In the genomic region with DNA sequence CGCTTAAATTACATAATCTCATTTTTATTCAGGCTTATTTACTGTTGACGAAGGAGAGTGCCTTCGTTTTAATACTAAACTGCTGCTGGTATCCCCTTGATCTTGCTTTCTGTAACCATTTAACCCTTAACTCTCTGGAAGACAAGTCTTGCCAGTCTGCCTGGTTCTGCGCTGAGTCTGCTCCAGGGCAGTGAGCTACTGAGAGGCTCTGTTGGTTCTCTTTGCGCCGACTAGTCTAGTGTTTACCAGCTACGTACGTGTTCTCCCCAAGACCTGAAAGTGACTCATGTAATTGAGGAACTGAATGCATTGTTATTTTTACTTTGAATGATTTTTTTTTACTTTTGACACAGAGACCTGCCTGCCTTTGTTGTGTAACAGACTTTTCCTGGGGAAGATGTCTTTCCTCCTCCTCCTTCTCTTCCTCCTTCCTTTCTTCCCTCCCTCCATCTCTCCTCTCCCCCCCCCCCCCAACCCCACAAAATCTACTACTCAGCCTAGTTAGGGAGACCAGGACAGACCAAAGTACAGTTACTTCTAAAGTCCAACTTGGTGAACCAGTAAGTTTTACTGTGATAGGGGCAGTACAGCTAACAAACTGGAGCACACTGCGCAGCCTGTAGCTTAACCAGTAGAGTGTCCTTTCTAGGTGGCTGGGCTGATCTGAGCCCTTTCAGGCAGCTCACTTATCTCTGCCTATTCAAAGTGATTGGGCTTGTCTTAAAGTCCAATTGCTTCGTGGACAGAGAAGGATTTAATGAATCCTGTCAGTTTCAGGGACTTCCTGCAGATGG, we compare ENCODE assay signal across 16 mouse cellular contexts. TPM values are rescaled to one million over a fixed set of nuclear protein-coding genes. Genes with fewer than 3 reads are reported as not detected.
A peak's percentile ranks its signal among the peaks of the same experiment; 100 is the strongest.
DNase-seq lines count a peak whose midpoint lies in the region; ATAC-seq and TF ChIP-seq lines count a peak whose summit lies in the region.
"Had no signal": no experiment of that assay in that cellular context is flagged by ENCODE, and none has a peak within 500 bp of the region (broad histone marks: within the 10 kb centered on the region; RNA-seq: fewer than 3 reads in every experiment).

No protein-coding gene starts in this region.

- WGBS in intestine, postnatal 0 days, result 65% methylated on average over 10 of the region's 10 CpGs
- WGBS in intestine, embryonic 16.5 days, result 71% methylated on average over 10 of the region's 10 CpGs
- whole genome bisulfite sequencing in kidney, embryonic 16.5 days, result 56% methylated on average over 10 of the region's 10 CpGs

- no peak overlapping the region for H3K4me2 ChIP-seq in intestine, postnatal 0 days (replicated peaks; ENCODE audit: low read depth)
- H3K4me2 ChIP-seq in intestine, embryonic 16.5 days (ENCODE audit: low read depth, low read length), result no peak overlapping the region
- no peak overlapping the region for H3K4me2 ChIP-seq in kidney, embryonic 16.5 days (replicated peaks; ENCODE audit: low read depth, low read length)
- H3K4me2 ChIP-seq: liver, embryonic 15.5 days; midbrain, embryonic 11.5 days had no signal

- H3K27me3 ChIP-seq in intestine, postnatal 0 days (replicated peaks; ENCODE audit: control insufficient read depth, insufficient read depth, low read length), result no peaks in the 10 kb centered on the region
- H3K27me3 ChIP-seq in intestine, embryonic 16.5 days (replicated peaks; ENCODE audit: control insufficient read depth, insufficient read depth, low read length), result no peaks in the 10 kb centered on the region
- no peaks in the 10 kb centered on the region for H3K27me3 ChIP-seq in kidney, embryonic 16.5 days (ENCODE audit: insufficient read depth, low read length)
- H3K27me3 ChIP-seq in splenic B cell, adult 2 months (ENCODE audit: control insufficient read depth, insufficient read depth, low read length, poor library complexity, severe bottlenecking), result no peaks in the 10 kb centered on the region; the same call in 1 of the 2 replicates
- H3K27me3 ChIP-seq: liver, embryonic 15.5 days had no signal

- no peak for TF ChIP-seq CTCF in intestine, postnatal 0 days (IDR thresholded peaks at IDR 0.05; ENCODE audit: low read depth)

- H3K9me3 ChIP-seq in intestine, postnatal 0 days (ENCODE audit: control insufficient read depth), result no peaks in the 10 kb centered on the region
- H3K9me3 ChIP-seq in intestine, embryonic 16.5 days (ENCODE audit: control insufficient read depth, low read length), result no peaks in the 10 kb centered on the region
- H3K9me3 ChIP-seq in kidney, embryonic 16.5 days (ENCODE audit: low read length), result no peaks in the 10 kb centered on the region
- H3K9me3 ChIP-seq: G1E; liver, embryonic 15.5 days had no signal

- H3K4me1 ChIP-seq in intestine, postnatal 0 days (replicated peaks; ENCODE audit: control insufficient read depth, insufficient read depth, low read length), result peaks cover 6% of the 10 kb centered on the region; the same call in 1 of the 2 replicates
- H3K4me1 ChIP-seq in intestine, embryonic 16.5 days (ENCODE audit: control insufficient read depth, insufficient read depth, low read length), result peaks cover 28% of the 10 kb centered on the region
- H3K4me1 ChIP-seq in kidney, embryonic 16.5 days (ENCODE audit: insufficient read depth, low read length), result peaks cover 32% of the 10 kb centered on the region

- no peaks in the 10 kb centered on the region for H3K36me3 ChIP-seq in intestine, postnatal 0 days (ENCODE audit: control insufficient read depth, insufficient read depth)
- no peaks in the 10 kb centered on the region for H3K36me3 ChIP-seq in intestine, embryonic 16.5 days (ENCODE audit: control insufficient read depth, insufficient read depth, low read length)
- H3K36me3 ChIP-seq in kidney, embryonic 16.5 days (ENCODE audit: insufficient read depth, low read length), result no peaks in the 10 kb centered on the region
- no peaks in the 10 kb centered on the region for H3K36me3 ChIP-seq in splenic B cell, adult 2 months (ENCODE audit: control insufficient read depth, insufficient read depth, low read length, poor library complexity, severe bottlenecking)
- H3K36me3 ChIP-seq: liver, embryonic 15.5 days had no signal

- intact Hi-C loops in gastrocnemius, postnatal 36 days (cut with DNase I), result no loop called here

- peak; percentile 60 for DNase-seq in lung, postnatal 25 days (ENCODE audit: low spot score)
- DNase-seq in lung, postnatal 10 days, result no peak
- peak; percentile 78 for DNase-seq in splenic B cell, adult 2 months (ENCODE audit: low read depth, low spot score)
- DNase-seq in ovary, postnatal 14 days (ENCODE audit: low spot score), result no peak
- no peak for DNase-seq in gastrocnemius, postnatal 36 days
- DNase-seq: layer of hippocampus, postnatal 36 days; left cerebral cortex, postnatal 4 days; right cerebral cortex, postnatal 25 days had no signal

- no peak overlapping the region for H3K27ac ChIP-seq in intestine, postnatal 0 days (ENCODE audit: low read depth, low read length)
- no peak overlapping the region; the same call in 1 of the 2 replicates for H3K27ac ChIP-seq in intestine, embryonic 16.5 days (ENCODE audit: low read length)
- 0 out of 2 replicates have a peak overlapping the region, but pooled peaks have one; percentile 31 for H3K27ac ChIP-seq in kidney, embryonic 16.5 days (ENCODE audit: low read length)
- H3K27ac ChIP-seq: liver, embryonic 15.5 days had no signal

- H3K4me3 ChIP-seq in intestine, postnatal 0 days (ENCODE audit: low read depth, low read length), result no peak overlapping the region
- H3K4me3 ChIP-seq in intestine, embryonic 16.5 days (ENCODE audit: low read length), result no peak overlapping the region
- no peak overlapping the region for H3K4me3 ChIP-seq in kidney, embryonic 16.5 days (ENCODE audit: low read length)
- H3K4me3 ChIP-seq: liver, embryonic 15.5 days had no signal

- H3K9ac ChIP-seq in intestine, postnatal 0 days (ENCODE audit: low read depth, low read length), result no peak overlapping the region
- no peak overlapping the region for H3K9ac ChIP-seq in intestine, embryonic 16.5 days (ENCODE audit: low read depth, low read length)
- H3K9ac ChIP-seq in kidney, embryonic 16.5 days (replicated peaks; ENCODE audit: low read length), result no peak overlapping the region
- H3K9ac ChIP-seq: liver, embryonic 15.5 days had no signal

- ATAC-seq in intestine, postnatal 0 days, result peak; percentile 54; the same call in 1 of the 2 replicates
- ATAC-seq in intestine, embryonic 16.5 days, result no peak
- 0 out of 2 replicates have a peak, but pooled peaks have one; percentile 55 for ATAC-seq in kidney, embryonic 16.5 days (ENCODE audit: low FRiP score, low TSS enrichment)
- ATAC-seq: forebrain, embryonic 14.5 days; inflammation-experienced regulatory T-cells, adult 6 months had no signal

RNA-seq across cellular contexts. Expression of gene Elovl5, which starts 18.9 kb away (rescaled TPM):
- 32.5 and 35.0 TPM in 2 replicates for polyA plus RNA-seq in intestine, postnatal 0 days (2015; fragmentation: Nextera tagmentation; extraction: Ambion mirVana)
- polyA plus RNA-seq in intestine, embryonic 16.5 days (2015; fragmentation: Nextera tagmentation; extraction: Ambion mirVana), result 67.9 and 70.9 TPM in 2 replicates
- 90.1 and 95.9 TPM in 2 replicates for polyA plus RNA-seq in kidney, embryonic 16.5 days (2015; fragmentation: Nextera tagmentation; extraction: Ambion mirVana)
- 10 to 100 TPM in 1 of 2 experiments, 1 to 10 TPM in 1; 9.6 to 11.4 TPM for total RNA-seq in gastrocnemius, postnatal 36 days (2021)

Comparison
In these comparisons a context has a peak if more than half of its experiments do, and no peak if none do; other contexts are left out.
1. DNase-seq: peak in lung, postnatal 25 days (single experiment) and splenic B cell, adult 2 months (single experiment); none in lung, postnatal 10 days (single experiment), ovary, postnatal 14 days (single experiment) and gastrocnemius, postnatal 36 days (0 of 2).